Mouse (Mus musculus): Measurements from ENCODE around the gene Itsn1. TPM values are rescaled to one million over a fixed set of nuclear protein-coding genes. Genes with fewer than 3 reads are reported as not detected.

Gene Itsn1
- total RNA-seq, 4 experiments from 2014 or later, result 43.3 to 68.5 (median 55.7) TPM

DNA sequence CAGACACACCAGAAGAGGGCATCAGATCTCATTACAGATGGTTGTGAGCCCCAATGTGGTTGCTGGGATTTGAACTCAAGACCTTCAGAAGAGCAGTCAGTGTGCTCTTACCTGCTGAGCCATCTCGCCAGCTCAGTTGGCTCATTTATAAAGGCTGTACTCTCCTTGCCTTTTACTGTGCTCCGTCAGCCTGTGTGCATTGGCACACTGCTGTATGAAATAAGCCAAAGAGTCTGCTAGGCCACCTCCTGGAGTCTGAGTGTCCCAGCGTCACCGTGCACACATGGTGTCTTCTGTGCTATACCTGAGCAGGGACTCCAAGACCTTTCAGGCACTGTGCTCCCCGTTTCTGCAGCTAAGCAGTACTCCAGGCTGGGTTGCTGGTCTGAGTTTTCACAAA, 40.8 kb downstream of the Itsn1 start:
- no peak for DNase-seq

DNA sequence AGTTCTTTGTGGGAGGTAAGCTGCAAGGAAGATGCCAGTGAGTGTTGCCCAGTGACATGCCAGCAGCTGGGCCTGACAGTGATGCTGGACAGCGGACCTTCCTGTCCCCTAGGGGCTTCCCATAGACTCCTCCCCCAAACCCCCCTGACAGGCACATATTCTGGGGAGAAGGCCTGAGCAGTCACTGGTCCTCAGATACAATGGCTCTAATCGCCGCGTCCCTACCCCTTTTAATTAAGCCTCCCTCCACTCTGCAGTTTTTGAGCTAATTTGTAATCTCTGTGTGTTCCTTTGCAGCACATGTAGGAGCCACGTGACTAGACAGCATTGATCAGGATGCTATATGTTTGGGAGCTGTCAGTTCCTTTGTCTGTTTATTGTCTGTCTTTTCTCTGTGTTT, 41.6 kb downstream of the Itsn1 start:
- no peak for DNase-seq

DNA sequence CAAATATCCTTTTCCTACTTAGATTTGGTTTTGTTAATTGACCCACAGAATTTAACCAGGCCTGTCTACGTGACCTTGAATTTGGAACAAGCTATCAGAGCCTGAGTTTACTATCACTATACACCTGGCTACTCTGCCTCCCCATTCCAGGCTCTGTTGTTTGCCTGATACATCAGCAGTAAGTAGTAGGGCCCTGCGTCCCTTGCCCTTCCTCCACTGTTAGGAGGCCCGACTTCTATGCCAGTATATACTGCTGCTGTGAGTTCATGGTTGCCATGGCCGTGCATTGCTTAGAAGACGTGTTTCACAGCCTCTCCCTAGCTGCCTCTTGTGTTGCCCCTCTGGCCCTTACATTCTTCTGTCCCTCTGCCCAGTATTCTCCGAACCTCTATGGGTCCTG, 42.3 kb downstream of the Itsn1 start:
- DNase-seq, result no peak

DNA sequence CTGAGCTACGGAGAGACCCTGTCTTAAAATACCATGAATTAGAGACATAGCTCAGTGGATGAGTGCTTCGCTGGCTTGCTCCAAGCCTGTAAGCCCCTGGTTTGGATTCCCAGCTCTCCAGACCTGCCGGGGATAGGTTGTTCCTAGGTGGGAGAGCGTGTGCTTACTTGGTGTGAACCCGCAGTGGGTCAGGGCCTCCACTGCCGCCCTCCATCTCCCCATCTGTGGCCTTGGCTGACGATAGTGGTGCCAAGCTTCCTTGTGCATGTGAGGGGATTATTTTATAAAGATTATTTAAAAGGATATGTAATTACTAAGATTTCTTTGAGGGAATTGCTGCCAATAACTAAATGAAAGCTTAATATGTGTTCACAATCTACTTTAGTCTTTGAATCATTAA, 43.5 kb downstream of the Itsn1 start:
- DNase-seq, result no peak

DNA sequence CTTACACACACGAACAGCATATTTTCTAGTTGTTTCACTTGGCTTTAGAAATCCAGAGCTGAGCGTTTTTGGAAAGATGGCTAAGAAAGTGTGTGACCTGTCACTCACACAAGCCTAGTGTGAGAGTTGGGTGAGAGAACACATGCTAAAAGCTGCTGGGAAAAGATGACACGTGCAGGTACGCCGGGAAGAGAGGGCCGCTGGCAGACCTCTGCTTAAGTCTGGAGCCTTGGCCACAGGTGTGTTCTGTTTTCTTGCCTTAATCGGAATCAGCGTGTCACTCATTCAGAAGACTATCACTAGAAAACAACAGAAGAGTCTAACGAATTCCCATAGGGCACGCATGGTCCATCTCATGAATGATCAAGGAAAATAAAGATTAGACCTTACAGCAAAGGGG, 50.5 kb downstream of the Itsn1 start:
- no peak for DNase-seq

DNA sequence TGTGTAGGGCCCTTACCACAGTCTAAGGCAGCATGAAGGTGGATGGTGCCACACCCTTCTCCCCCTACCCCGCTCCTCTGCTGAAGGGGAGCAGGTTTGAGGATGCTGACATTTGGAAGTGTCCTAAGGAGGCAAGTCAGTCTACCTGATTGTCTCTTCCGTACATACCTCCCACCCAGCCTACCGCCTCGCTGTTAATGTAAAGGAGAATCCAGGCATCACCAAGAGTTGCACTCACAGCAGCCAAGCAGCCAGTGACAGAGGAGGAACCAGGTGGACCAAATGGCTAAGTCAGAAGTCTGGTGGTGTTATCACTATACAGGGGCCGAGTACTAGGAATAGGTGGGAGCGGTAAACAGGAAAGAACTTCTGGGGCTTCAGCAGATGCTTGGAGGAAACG, 51.1 kb downstream of the Itsn1 start:
- DNase-seq, result no peak

DNA sequence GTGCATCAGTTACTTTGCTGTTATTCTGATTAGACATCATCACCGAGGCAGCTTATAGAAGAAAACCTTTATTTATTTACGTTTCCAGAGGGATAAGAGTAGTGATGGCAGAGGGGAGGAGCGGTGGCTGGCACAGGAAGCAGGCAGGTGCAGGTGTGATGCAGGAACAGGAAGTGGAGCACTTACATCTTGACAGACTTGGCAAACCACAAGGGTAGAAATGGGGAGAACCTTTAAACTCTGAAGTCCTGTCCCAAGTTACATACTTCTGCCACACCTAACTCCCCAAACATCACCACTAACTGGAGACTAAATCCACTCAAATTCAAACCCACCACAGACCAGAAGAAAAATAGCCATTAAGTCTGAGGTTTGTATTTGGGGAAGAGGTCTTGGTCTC, 51.7 kb downstream of the Itsn1 start:
- no peak for DNase-seq

DNA sequence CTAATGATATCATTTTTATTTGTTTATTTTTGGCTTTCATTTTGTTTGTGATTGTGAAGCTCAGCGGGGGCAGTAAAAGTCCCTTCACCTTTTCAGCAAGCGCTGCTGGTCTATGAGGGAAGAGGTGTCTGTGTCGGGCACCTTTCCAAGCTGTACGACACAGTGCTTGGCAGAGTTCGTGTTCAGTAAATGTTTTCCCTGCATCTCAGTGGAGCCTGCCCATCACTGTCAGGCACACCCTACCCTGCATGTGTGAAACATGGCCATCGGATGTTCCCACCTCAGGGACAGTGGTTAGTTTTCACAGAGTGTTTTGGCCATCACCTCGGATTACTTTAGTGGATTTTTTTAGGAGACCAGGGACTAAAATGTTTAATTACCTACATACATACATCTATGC, 54.1 kb downstream of the Itsn1 start:
- no peak for DNase-seq

DNA sequence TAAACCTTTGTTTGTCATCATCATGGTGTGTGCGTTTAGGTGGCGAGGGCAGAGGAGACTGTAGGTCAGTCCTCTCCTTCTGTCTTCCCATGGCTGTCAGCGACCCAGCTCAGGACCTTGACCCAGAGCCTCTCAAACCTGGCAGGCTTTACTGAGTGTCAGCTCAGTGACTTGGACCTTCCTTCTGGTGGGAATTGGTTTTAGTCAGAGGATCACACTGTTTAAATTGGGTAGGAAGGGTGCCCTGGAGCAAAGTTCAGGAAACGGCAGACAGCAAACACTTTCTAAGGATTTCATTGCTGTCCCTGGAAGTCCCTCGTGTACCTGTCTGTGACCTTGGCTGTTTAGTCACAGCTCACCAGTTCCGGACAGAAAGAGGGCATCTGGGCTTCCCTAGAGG, 55.2 kb downstream of the Itsn1 start:
- no peak for DNase-seq

DNA sequence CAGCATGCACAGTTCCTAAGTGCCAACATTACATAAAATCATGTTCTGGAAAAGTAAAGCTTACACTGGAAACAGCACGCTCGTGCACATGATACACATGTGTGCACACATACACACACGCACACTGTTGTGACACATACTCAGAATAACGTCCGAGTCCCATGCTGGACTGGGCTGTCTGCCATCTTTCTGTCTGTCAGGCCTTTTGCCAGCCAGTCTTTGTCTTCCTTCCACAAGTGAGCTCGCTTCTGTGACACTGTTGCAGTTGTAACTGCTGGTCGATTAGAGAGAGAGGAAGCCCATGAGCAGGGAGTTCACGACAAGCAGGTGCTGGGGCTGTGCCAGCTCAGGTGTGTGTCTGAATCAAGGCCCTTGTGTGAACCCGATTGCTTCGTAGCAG, 57.3 kb downstream of the Itsn1 start:
- peak; percentile 29 for DNase-seq

DNA sequence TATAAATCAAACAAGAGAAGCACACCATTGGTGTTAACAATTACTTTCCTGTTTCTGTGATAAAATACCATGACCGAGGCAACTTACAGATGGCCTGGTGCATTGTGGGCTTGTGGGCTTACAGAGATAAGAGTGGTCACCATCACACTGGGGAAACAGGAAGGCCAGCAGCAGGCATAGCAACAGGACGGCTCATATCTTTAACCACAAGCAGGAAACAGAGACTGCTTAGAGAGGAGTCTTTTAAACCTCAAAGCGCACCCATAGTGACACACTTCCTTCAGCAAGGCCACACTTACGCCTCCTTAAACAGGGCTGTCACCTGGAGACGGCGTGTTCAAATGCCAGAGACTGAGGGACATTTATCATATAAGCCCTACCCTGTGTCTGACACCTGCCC, 60.6 kb downstream of the Itsn1 start:
- no peak for DNase-seq

DNA sequence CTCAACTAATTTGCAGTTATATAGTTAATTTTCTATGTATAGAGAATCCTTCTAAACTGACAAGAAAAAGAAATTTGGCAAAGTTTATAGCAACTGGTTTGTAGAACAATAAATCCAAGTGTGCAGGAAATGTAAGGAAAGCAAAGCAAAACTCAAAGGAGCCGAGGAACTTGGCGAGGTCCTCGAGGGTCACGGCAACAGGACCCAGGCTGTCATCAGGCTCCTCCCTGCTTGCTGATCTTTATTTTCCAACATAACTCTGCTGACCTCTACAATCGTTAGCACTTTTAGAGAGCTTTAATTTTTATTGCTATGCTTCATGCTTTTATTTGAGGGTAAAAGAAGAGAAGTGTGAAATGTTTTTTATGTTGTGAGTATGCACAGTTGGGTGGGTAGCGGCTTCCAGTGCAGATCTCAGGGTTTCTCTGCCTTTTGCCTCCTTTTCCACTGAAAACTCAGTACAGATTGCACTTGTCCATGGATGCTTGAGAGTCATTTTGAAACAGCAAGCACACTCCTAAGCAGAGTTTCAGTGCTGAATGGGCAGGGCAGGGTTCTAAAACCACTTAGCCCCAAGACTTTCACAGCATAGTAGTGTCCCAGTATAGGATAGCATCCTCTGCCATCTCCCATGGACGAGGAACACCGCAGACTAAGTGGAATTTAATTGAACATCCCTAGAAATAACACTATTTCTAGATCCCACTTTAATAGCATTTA, 63.6 kb downstream of the Itsn1 start:
- no peak for DNase-seq

DNA sequence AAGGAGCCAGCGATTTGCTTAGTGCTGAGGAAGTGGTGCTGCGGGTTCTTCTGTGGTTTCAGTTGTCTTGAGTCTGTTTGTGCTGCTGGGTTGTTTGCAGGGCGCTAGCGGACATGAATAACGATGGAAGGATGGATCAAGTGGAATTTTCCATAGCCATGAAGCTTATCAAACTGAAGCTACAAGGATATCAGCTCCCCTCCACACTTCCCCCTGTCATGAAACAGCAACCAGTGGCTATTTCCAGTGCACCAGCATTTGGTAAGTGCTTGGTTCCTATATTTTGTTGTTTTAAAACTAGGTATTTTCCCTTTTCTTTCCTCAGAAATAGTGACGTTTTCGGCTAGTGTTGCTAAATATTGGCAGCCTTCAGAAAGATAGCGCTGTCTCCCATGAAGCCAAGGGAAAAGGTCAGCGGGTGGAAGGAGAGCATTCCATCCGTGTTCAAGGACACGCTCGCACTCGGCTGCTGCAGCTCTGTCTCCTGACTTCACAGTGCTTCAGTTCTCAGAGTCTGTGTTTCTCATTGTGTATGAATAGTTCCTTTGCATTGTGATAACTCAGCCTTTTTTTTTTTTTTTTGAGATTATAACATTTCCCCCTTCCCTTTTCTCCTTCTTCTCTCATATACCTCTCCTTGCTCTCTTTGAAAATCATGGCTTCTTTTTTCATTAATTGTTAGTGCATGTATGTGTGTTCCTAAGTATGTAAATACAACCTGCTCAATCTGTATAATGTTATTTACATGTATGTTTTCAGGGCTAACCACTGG, 64.6 kb downstream of the Itsn1 start:
- peak; percentile 69 for DNase-seq

DNA sequence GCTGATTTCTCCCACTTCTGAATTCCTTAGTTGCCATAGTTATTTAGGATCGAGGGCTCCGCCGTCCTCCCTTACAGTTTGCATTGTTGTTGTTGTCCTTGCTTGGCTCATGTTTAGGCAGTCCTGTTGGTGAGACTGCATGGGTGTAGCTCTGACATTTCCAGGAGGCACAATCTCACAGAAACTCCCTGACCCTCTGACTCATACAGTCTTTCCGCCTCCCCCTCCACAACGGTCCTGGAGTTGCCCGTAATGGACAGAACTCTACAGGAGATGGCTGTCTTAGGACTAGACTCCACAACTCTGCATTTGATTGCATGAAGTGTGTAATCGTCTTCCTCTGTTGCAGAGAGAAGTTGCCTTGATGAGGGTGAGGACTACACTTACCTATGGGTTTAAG, 65.2 kb downstream of the Itsn1 start:
- DNase-seq, result peak; percentile 49

DNA sequence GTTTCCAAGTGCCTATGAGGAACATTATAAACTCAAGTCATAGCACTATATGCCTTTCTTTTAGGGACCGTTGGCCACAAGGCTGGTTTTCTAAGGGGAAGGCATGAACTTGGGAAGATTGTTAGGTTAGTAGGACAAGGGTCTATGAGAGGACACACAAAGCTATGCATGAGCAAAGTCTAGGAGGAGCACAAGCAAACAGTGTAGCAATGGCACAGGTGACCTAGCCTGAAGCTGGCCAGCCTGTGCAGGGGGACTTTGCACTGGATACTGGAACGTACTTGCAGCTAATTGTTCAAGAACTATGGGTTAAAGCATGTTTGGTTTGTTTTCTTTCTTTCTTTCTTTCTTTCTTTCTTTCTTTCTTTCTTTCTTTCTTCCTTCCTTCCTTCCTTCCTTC, 66.0 kb downstream of the Itsn1 start:
- DNase-seq, result no peak

DNA sequence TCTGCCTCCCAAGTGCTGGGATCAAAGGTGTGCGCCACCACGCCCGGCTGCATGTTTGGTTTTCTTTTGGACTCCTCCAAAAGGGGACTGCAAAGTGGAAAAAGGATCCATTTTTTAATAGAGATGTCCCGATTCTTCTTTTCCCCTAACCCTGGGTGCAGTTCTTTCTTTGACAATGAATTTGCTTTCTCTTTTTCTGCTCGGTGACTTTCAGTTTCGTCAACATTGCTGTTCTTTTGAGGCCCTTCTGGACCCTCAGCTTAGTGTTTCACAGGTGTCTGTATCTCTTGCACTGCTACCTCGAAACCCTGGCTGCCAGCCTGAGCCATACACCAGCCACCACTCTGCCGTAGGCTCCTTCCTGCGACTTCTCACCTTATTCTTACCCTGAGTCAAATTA, 66.5 kb downstream of the Itsn1 start:
- DNase-seq, result no peak

DNA sequence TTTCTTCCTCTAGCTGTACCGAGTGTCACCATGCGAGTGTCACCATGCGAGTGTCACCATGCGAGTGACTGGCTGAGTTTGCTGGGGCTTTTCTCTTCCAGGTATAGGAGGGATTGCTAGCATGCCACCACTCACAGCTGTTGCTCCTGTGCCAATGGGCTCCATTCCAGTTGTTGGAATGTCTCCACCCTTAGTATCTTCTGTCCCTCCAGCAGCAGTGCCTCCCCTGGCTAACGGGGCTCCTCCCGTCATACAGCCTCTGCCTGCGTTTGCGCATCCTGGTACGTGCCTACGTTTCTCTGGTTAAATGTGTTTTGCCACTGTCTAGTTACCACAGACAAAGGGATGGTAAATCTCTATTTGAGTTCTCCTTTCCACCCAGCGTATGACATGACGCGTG, 72.3 kb downstream of the Itsn1 start:
- no peak for DNase-seq

DNA sequence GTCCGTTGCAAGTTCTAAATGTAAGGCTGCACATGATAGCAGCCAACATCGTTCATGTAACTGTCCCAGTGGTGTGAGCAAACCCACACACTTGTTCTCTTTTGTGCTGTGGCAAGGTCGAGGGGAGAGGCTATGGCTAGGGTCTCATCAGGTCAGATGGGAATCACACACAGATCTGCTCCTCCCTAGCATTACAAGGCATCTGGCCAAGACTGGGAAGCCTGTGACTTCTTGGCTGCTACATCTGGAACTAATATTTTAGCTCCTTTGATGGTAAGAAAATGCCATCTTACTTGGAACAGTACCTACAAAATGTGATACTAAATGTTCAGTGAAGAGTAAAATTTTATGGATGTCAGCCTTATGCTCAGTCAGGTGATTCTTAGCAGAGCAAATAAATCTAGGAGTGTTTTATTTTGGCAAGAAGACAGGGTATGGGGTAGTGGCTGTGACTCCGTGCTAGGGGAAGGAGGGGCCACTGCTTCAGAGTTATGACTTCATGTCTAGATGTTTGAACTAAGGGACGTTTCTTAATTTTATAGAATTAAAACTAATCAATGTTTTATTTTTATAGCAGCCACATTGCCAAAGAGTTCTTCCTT, 73.5 kb downstream of the Itsn1 start:
- DNase-seq, result no peak

DNA sequence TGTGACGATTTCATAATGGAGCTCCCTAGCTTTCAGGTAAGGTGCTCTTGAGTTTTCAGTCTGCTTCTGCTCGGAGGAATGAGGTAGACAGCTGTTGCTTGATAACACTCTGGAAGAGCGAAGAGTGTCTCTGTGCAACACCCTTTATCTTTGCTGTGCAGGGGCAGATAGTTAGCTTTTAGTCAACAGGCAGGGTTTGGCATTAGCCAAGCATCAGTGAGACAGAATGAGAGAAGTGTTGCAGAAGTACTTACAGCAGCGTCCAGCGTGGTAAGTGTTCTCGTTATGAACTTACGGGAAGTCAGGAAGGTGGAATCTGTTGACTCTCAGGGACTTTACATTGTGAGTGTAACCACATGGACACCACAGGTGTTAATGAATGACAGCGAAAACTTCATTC, 75.3 kb downstream of the Itsn1 start:
- no peak for DNase-seq

DNA sequence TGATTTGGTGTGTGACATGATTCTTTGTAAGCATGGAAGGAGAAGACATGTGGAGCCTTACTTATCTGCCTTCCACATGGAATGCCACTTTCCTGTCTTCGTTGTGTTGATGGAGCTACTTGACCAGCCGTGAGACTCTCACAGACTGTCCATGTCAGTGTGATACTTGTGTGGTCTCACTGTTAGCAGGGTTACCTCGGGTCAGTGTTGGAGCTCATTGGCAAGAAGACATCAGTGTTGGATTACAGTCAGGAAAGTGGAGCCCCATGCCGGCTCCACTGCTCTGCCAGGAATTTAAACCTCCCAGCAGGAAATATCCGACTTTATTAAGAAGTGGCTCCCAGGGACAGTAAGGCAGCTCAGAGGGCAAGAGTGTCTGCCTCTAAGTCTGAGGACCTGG, 75.8 kb downstream of the Itsn1 start:
- no peak for DNase-seq

DNA sequence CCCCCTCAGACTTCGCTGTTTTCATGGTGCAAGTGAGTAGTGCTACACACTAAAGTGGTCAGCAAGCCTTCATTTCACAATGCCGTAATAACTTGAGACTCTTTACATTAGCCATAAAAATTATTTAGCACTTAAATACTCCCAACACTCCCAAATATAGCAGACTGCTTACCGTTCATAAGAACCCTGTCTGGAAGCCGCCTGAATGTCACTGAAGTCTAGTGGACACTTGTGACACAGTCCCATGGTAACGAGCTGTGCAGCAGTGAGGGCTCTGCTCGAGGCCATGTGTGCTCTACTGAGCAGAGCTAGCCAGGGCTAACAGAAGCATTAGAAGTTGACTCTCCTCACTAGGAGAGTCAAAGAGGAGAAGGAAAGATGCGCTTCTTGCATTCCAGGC, 81.2 kb downstream of the Itsn1 start:
- DNase-seq, result no peak

DNA sequence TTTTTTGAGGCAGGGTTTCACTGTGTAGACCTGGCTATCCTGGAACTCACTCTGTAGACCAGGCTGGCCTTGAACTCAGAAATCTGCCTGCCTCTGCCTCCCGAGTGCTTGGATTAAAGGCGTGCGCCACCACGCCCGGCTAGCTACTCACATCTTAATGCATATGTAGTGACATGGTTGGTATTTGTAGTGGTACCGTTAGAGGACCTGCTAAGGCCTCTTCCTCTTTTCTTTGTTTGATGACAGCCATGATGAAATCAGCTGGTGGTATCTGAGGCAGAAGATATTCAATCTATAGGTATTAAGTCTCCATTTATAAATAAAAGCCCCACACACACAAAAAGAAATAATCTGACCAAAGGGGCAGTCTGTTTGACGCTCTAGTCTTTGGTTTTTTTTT, 82.3 kb downstream of the Itsn1 start:
- DNase-seq, result no peak

DNA sequence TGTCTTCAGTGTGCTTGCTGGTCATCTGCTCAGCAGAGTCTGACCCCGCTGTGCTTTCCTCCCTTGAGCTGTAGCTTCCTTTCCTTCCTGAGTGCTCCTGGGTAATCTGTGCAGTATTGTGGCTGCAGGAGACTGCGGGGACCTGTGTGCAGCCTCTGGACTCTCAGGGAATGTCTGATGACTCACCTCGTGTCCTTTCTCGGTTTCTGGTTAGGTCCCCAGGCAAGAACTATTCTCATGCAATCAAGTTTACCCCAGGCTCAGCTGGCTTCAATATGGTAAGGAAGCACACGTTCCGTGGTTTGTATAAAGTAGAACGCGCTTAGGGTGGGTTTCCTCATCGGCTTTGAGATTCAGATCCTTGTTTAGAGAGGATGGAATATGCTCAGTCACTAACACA, 82.8 kb downstream of the Itsn1 start:
- DNase-seq, result no peak

DNA sequence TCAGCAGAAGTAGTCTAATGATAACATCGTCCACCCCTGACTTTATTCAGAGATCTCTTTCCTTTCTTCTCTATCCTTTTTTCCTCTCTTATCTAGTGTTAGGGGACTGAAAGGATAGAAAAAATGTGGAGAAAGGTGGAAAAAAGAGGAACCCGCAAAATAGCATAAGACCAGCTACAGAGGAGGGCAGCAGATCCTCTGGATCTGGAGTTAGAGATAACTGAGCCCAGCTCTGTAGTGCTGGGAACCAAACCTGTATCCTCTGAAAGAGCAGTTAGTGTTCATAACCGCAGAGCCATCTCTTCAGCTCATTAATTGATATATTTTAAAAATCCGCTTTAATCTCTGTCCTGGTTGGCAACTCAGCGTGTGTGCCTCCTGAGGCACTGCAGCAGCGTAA, 84.5 kb downstream of the Itsn1 start:
- DNase-seq, result no peak

All from adrenal gland, adult 8-10 months (tissue).